Mouse (Mus musculus) forebrain, embryonic 14.5 days (tissue): ENCODE measurements around the gene Gpr137. TPM values are rescaled to one million over a fixed set of nuclear protein-coding genes. Genes with fewer than 3 reads are reported as not detected.
"Not testable (repeated sequence)": the region's sequence is repeated elsewhere in the genome, so short reads cannot be mapped to it uniquely, and the experiment has no call there.

ENCODE experiments used
- ATAC-seq: fragments of 200-750 bp; cut with Nextera tagmentation; 2 replicates; pipeline ENCODE4 v1.8.0; 2017; ENCODE audit warnings: mild to moderate bottlenecking, moderate library complexity
- DNase-seq: peaks from one replicate; pipeline ENCODE4 v3.0.0-alpha.2; 2015; ENCODE audit warnings: low spot score
- H3K27ac ChIP-seq: fragments of 300-500 bp; sonication (generic); 2 replicates; pipeline ENCODE4 v1.5.1; 2014; ENCODE audit warnings: low read depth, mild to moderate bottlenecking, control low read depth, low read length, moderate library complexity
- H3K27me3 ChIP-seq: fragments of 300-500 bp; sonication (generic); replicated peaks from 2 replicates; pipeline ENCODE4 v1.6.1; 2014; ENCODE audit warnings: low read length, control low read depth, mixed read lengths; ENCODE audit not compliant: control insufficient read depth, insufficient read depth
- H3K36me3 ChIP-seq: fragments of 300-500 bp; sonication (generic); 2 replicates; pipeline ENCODE4 v1.6.1; 2014; ENCODE audit warnings: low read length, control low read depth; ENCODE audit not compliant: control insufficient read depth, insufficient read depth
- H3K4me1 ChIP-seq: fragments of 300-500 bp; sonication (generic); 2 replicates; pipeline ENCODE4 v1.6.1; 2014; ENCODE audit warnings: antibody characterized with exemption, low read length, control low read depth; ENCODE audit not compliant: control insufficient read depth, insufficient read depth
- H3K4me2 ChIP-seq: fragments of 300-500 bp; sonication (generic); 2 replicates; pipeline ENCODE4 v1.6.1; 2014; ENCODE audit warnings: mild to moderate bottlenecking, control low read depth, low read length
- H3K4me3 ChIP-seq: fragments of 300-500 bp; sonication (generic); 2 replicates; pipeline ENCODE4 v1.5.1; 2014; ENCODE audit warnings: low read depth, low read length, control low read depth
- H3K9ac ChIP-seq: fragments of 300-500 bp; sonication (generic); 2 replicates; pipeline ENCODE4 v1.6.1; 2014; ENCODE audit warnings: mild to moderate bottlenecking, low read length, control low read depth, moderate library complexity
- H3K9me3 ChIP-seq: fragments of 300-500 bp; sonication (generic); replicated peaks from 2 replicates; pipeline ENCODE4 v1.6.1; 2016; ENCODE audit warnings: low read length, control low read depth, mixed read lengths; ENCODE audit not compliant: control insufficient read depth
- WGBS: fragments of 180-500 bp; shearing (Covaris S2); extraction: QIAGEN DNeasy Blood & Tissue Kit; methylation state at CpG from one replicate; pipeline ENCODE4 v1.1.7; 2014; 5-methylcytosine and 5-hydroxymethylcytosine counted together
- polyA plus RNA-seq: library from polyadenylated mRNA; unstranded; fragments of >200 nt; fragmentation: Nextera tagmentation; extraction: Ambion mirVana; gene quantifications from 2 replicates; pipeline ENCODE4 v1.2.1, GENCODE M21; 2014

The Gpr137 gene
- polyA plus RNA-seq, 1 experiment from 2014 or later, result 38.1 TPM

- H3K27ac ChIP-seq, result no peak overlapping the region
- peaks cover 41% of the 10 kb centered on the region for H3K36me3 ChIP-seq
- ATAC-seq, result no peak
- no peak overlapping the region for H3K4me3 ChIP-seq
- no peak overlapping the region for H3K9ac ChIP-seq
- H3K4me2 ChIP-seq, result no peak overlapping the region
- H3K9me3 ChIP-seq, result no peaks in the 10 kb centered on the region
- no peaks in the 10 kb centered on the region for H3K27me3 ChIP-seq
- DNase-seq, result no peak
- H3K4me1 ChIP-seq, result peaks cover 3% of the 10 kb centered on the region
- 79% methylated on average over 11 of the region's 11 CpGs for WGBS
Measured at GRCm38 (mm10) chr19:6913991-6914390, 28.3 kb downstream of the Gpr137 start.

GRCm38 (mm10) chr19:6913036-6913435 is 29.2 kb downstream of the Gpr137 start:
- no peak overlapping the region for H3K27ac ChIP-seq
- 89% methylated on average over 6 of the region's 6 CpGs for WGBS

GRCm38 (mm10) chr19:6912205-6912970 is 29.9 kb downstream of the Gpr137 start:
- no peaks in the 10 kb centered on the region for H3K27me3 ChIP-seq
- peaks cover 11% of the 10 kb centered on the region for H3K4me1 ChIP-seq
- no peak overlapping the region for H3K9ac ChIP-seq
- H3K27ac ChIP-seq, result no peak overlapping the region
- WGBS, result 95% methylated on average over 15 of the region's 15 CpGs
- H3K36me3 ChIP-seq, result peaks cover 35% of the 10 kb centered on the region
- H3K4me2 ChIP-seq, result no peak overlapping the region
- DNase-seq, result no peak
- H3K9me3 ChIP-seq, result no peaks in the 10 kb centered on the region
- H3K4me3 ChIP-seq, result no peak overlapping the region
- ATAC-seq, result no peak

More at GRCm38 (mm10) chr19:6913036-6913435, 29.2 kb downstream of the Gpr137 start:
- Histone ChIP-seq H3K9me3 (no peaks in the 10 kb centered on the region), H3K4me3 (no peak overlapping the region), H3K36me3 (peaks cover 34% of the 10 kb centered on the region), H3K4me1 (peaks cover 11% of the 10 kb centered on the region), H3K27me3 (no peaks in the 10 kb centered on the region), H3K9ac (no peak overlapping the region), H3K4me2 (no peak overlapping the region)
- DNase-seq (no peak), ATAC-seq (no peak)

- no peak overlapping the region for H3K4me3 ChIP-seq
- 76% methylated on average over 19 of the region's 19 CpGs for WGBS
- no peak overlapping the region for H3K9ac ChIP-seq
- H3K27me3 ChIP-seq, result no peaks in the 10 kb centered on the region
- H3K4me2 ChIP-seq, result peak overlapping the region; percentile 82; the same call in 1 of the 2 replicates
- no peaks in the 10 kb centered on the region for H3K9me3 ChIP-seq
- no peak overlapping the region for H3K27ac ChIP-seq
- H3K36me3 ChIP-seq, result peaks cover 45% of the 10 kb centered on the region
- ATAC-seq (no peak), DNase-seq (no peak)
- H3K4me1 ChIP-seq, result peaks cover 11% of the 10 kb centered on the region
Measured at GRCm38 (mm10) chr19:6911101-6912074, 30.9 kb downstream of the Gpr137 start.

GRCm38 (mm10) chr19:6910306-6910705 is 32.0 kb downstream of the Gpr137 start:
- ATAC-seq, H3K9me3 ChIP-seq, H3K27me3 ChIP-seq: not testable (repeated sequence)
- peak overlapping the region; percentile 53 for H3K4me3 ChIP-seq
- WGBS, result 3% methylated on average over 28 of the region's 30 CpGs
- peak overlapping the region; percentile 93 for H3K27ac ChIP-seq
- peaks cover 11% of the 10 kb centered on the region for H3K4me1 ChIP-seq
- peaks cover 54% of the 10 kb centered on the region for H3K36me3 ChIP-seq
- peak overlapping the region; percentile 71 for H3K9ac ChIP-seq
- peak overlapping the region; percentile 82 for H3K4me2 ChIP-seq
- DNase-seq, result peak; percentile 47

- under 1% methylated on average over 64 of the region's 65 CpGs for WGBS
- peak within 1 kb of the TSS; percentile 71 for H3K9ac ChIP-seq
- H3K27me3 ChIP-seq, result no peaks in the 10 kb centered on the region
- ATAC-seq (peak; percentile 95), DNase-seq (peak; percentile 98)
- peak within 1 kb of the TSS; percentile 53 for H3K4me3 ChIP-seq
- H3K4me2 ChIP-seq, result peak within 1 kb of the TSS; percentile 82
- peaks cover 11% of the 10 kb centered on the region for H3K4me1 ChIP-seq
- no peaks in the 10 kb centered on the region for H3K9me3 ChIP-seq
- H3K36me3 ChIP-seq, result peaks cover 60% of the 10 kb centered on the region
- H3K27ac ChIP-seq, result peak within 1 kb of the TSS; percentile 93
Measured at GRCm38 (mm10) chr19:6909507-6910289, 32.6 kb downstream of the Gpr137 start, which contains the start of the genes Trmt112 and Prdx5. Gene Trmt112 (plus strand): TSS chr19:6909698. Gene Prdx5 (minus strand): TSS chr19:6910106.

- Histone ChIP-seq H3K4me2 (peak overlapping the region; percentile 82), H3K9me3 (no peaks in the 10 kb centered on the region), H3K27me3 (no peaks in the 10 kb centered on the region), H3K27ac (peak overlapping the region; percentile 93), H3K4me1 (peaks cover 11% of the 10 kb centered on the region), H3K4me3 (peak overlapping the region; percentile 53), H3K36me3 (peaks cover 61% of the 10 kb centered on the region), H3K9ac (peak overlapping the region; percentile 71)
- DNase-seq (no peak), ATAC-seq (no peak)
- WGBS, result 11% methylated on average over 11 of the region's 11 CpGs
Measured at GRCm38 (mm10) chr19:6909021-6909420, 33.3 kb downstream of the Gpr137 start.
